Mouse (Mus musculus): ENCODE data around the gene Gm44805. TPM values are rescaled to one million over a fixed set of nuclear protein-coding genes. Genes with fewer than 3 reads are reported as not detected.

Gm44805 gene
- polyA plus RNA-seq, 1 experiment from 2014 or later: not detected

GRCm38 (mm10) chr7:19622241-19622640 lies 59.0 kb downstream of the Gm44805 start:
- DNase-seq (ENCODE audit: low spot score) (no peak), ATAC-seq (replicated peaks; ENCODE audit: low FRiP score, low TSS enrichment, low read depth) (no peak)
- Histone ChIP-seq H3K9me3 (ENCODE audit: control insufficient read depth, low read length) (no peaks in the 10 kb centered on the region), H3K27ac (ENCODE audit: low read depth) (no peak overlapping the region), H3K36me3 (ENCODE audit: control insufficient read depth, insufficient read depth, low read length) (no peaks in the 10 kb centered on the region), H3K9ac (ENCODE audit: low read length) (no peak overlapping the region), H3K4me2 (ENCODE audit: low read length) (no peak overlapping the region), H3K4me1 (replicated peaks; ENCODE audit: control insufficient read depth, insufficient read depth, low read length) (no peaks in the 10 kb centered on the region; the same call in 1 of the 2 replicates), H3K27me3 (replicated peaks; ENCODE audit: control insufficient read depth, insufficient read depth, low read length) (0 out of 2 replicates have a peak, but pooled peaks cover 6% of the 10 kb centered on the region), H3K4me3 (ENCODE audit: low read depth, low read length) (no peak overlapping the region)
- 29% methylated on average over 6 of the region's 6 CpGs for WGBS

Other genes with a start within 250 kb of the Gm44805 start
- gene Mark4, start 222.6 kb downstream of the Gm44805 start, polyA plus RNA-seq (2014; fragmentation: Nextera tagmentation; extraction: Ambion mirVana): 7.5 and 8.5 TPM in 2 replicates
- gene Exoc3l2, start 218.1 kb downstream of the Gm44805 start, polyA plus RNA-seq (2014; fragmentation: Nextera tagmentation; extraction: Ambion mirVana): 0.76 and 0.90 TPM in 2 replicates
- 0.93 and 1.2 TPM in 2 replicates for gene Bloc1s3, start 173.1 kb downstream of the Gm44805 start, polyA plus RNA-seq (2014; fragmentation: Nextera tagmentation; extraction: Ambion mirVana)
- 113 TPM in 2 replicates for gene Trappc6a, start 173.0 kb downstream of the Gm44805 start, polyA plus RNA-seq (2014; fragmentation: Nextera tagmentation; extraction: Ambion mirVana)
- 0.09 and 0.27 TPM in 2 replicates for gene Nkpd1, start 163.6 kb downstream of the Gm44805 start, polyA plus RNA-seq (2014; fragmentation: Nextera tagmentation; extraction: Ambion mirVana)
- 4.4 and 6.0 TPM in 2 replicates for gene Ppp1r37, start 118.3 kb downstream of the Gm44805 start, polyA plus RNA-seq (2014; fragmentation: Nextera tagmentation; extraction: Ambion mirVana)
- 1.1 and 1.4 TPM in 2 replicates for gene Zfp296, start 104.1 kb downstream of the Gm44805 start, polyA plus RNA-seq (2014; fragmentation: Nextera tagmentation; extraction: Ambion mirVana)
- gene Gemin7, start 103.8 kb downstream of the Gm44805 start, polyA plus RNA-seq (2014; fragmentation: Nextera tagmentation; extraction: Ambion mirVana): 176 and 180 TPM in 2 replicates
- 41.4 and 46.4 TPM in 2 replicates for gene Clasrp, start 76.9 kb downstream of the Gm44805 start, polyA plus RNA-seq (2014; fragmentation: Nextera tagmentation; extraction: Ambion mirVana)
- gene Relb, start 52.0 kb downstream of the Gm44805 start, polyA plus RNA-seq (2014; fragmentation: Nextera tagmentation; extraction: Ambion mirVana): 9.4 and 9.5 TPM in 2 replicates
- 75.2 and 84.6 TPM in 2 replicates for gene Clptm1, start 16.4 kb downstream of the Gm44805 start, polyA plus RNA-seq (2014; fragmentation: Nextera tagmentation; extraction: Ambion mirVana)
- 11.5 and 13.7 TPM in 2 replicates for gene Apoc2, start 3.5 kb downstream of the Gm44805 start, polyA plus RNA-seq (2014; fragmentation: Nextera tagmentation; extraction: Ambion mirVana)
- 0.17 TPM in 1 of 2 replicates, not detected in the other for gene Apoc4, start 56 bp upstream of the Gm44805 start, polyA plus RNA-seq (2014; fragmentation: Nextera tagmentation; extraction: Ambion mirVana)
- 8.3 and 9.1 TPM in 2 replicates for gene Apoc1, start 11.2 kb upstream of the Gm44805 start, polyA plus RNA-seq (2014; fragmentation: Nextera tagmentation; extraction: Ambion mirVana)
- gene Apoe, start 17.8 kb upstream of the Gm44805 start, polyA plus RNA-seq (2014; fragmentation: Nextera tagmentation; extraction: Ambion mirVana): 227 and 233 TPM in 2 replicates
- gene Tomm40, start 34.0 kb upstream of the Gm44805 start, polyA plus RNA-seq (2014; fragmentation: Nextera tagmentation; extraction: Ambion mirVana): 143 and 174 TPM in 2 replicates
- 136 TPM in 2 replicates for gene Nectin2, start 69.1 kb upstream of the Gm44805 start, polyA plus RNA-seq (2014; fragmentation: Nextera tagmentation; extraction: Ambion mirVana)
- 89.6 and 93.4 TPM in 2 replicates for gene Bcam, start 89.6 kb upstream of the Gm44805 start, polyA plus RNA-seq (2014; fragmentation: Nextera tagmentation; extraction: Ambion mirVana)
- 13.5 and 14.0 TPM in 2 replicates for gene Cblc, start 115.4 kb upstream of the Gm44805 start, polyA plus RNA-seq (2014; fragmentation: Nextera tagmentation; extraction: Ambion mirVana)
- 9.5 and 13.5 TPM in 2 replicates for gene Bcl3, start 141.3 kb upstream of the Gm44805 start, polyA plus RNA-seq (2014; fragmentation: Nextera tagmentation; extraction: Ambion mirVana)
- 0.31 and 0.42 TPM in 2 replicates for gene Gm19345, start 170.6 kb upstream of the Gm44805 start, polyA plus RNA-seq (2014; fragmentation: Nextera tagmentation; extraction: Ambion mirVana)
- gene Ceacam16, start 179.9 kb upstream of the Gm44805 start, polyA plus RNA-seq (2014; fragmentation: Nextera tagmentation; extraction: Ambion mirVana): not detected in 2 replicates
- gene Ceacam19, start 206.5 kb upstream of the Gm44805 start, polyA plus RNA-seq (2014; fragmentation: Nextera tagmentation; extraction: Ambion mirVana): not detected in 2 replicates
- 10.6 and 11.9 TPM in 2 replicates for gene Pvr, start 239.7 kb upstream of the Gm44805 start, polyA plus RNA-seq (2014; fragmentation: Nextera tagmentation; extraction: Ambion mirVana)